Mouse (Mus musculus) testis, adult 2 months (tissue): ENCODE measurements around the gene Bclaf3. TPM values are rescaled to one million over a fixed set of nuclear protein-coding genes. Genes with fewer than 3 reads are reported as not detected.
A peak's percentile ranks its signal among the peaks of the same experiment; 100 is the strongest.

Experiments used
- H3K27ac ChIP-seq: fragments of 200-500 bp; 2 replicates; pipeline ENCODE4 v1.5.1; 2012; ENCODE audit warnings: low read depth, low read length; ENCODE audit not compliant: control insufficient read depth, insufficient read depth
- H3K27me3 ChIP-seq: fragments of 200-500 bp; 2 replicates; pipeline ENCODE4 v1.6.1; 2012; ENCODE audit warnings: mild to moderate bottlenecking, low read length, moderate library complexity; ENCODE audit not compliant: control insufficient read depth, insufficient read depth
- H3K36me3 ChIP-seq: fragments of 200-500 bp; 2 replicates; pipeline ENCODE4 v1.6.1; 2012; ENCODE audit warnings: mild to moderate bottlenecking, low read length; ENCODE audit not compliant: control insufficient read depth, insufficient read depth
- H3K4me1 ChIP-seq: fragments of 200-500 bp; 2 replicates; pipeline ENCODE4 v1.6.1; 2012; ENCODE audit warnings: low read length; ENCODE audit not compliant: control insufficient read depth, insufficient read depth
- H3K4me3 ChIP-seq: fragments of 200-500 bp; 2 replicates; pipeline ENCODE4 v1.5.1; 2012; ENCODE audit warnings: low read depth, mild to moderate bottlenecking, low read length, moderate library complexity, mixed read lengths; ENCODE audit not compliant: control insufficient read depth
- CTCF ChIP-seq: fragments of 200-500 bp; IDR thresholded peaks from 2 replicates; pipeline ENCODE4 v1.5.1; 2012; ENCODE audit warnings: low read depth, mild to moderate bottlenecking, inconsistent platforms, low read length, moderate library complexity; ENCODE audit not compliant: control insufficient read depth, insufficient read depth, insufficient replicate concordance
- POLR2A ChIP-seq: fragments of 200-500 bp; IDR thresholded peaks from 2 replicates; pipeline ENCODE4 v1.6.1; 2012; ENCODE audit warnings: low read depth, mild to moderate bottlenecking, inconsistent platforms, low read length, moderate library complexity; ENCODE audit not compliant: control insufficient read depth
- polyA plus RNA-seq: library from polyadenylated mRNA; depleted of rRNA; stranded (reverse); fragments of >200 nt; gene quantifications from 2 replicates; pipeline ENCODE4 v1.2.3, GENCODE M21; 2012; rRNA removed

The Bclaf3 gene
- polyA plus RNA-seq, 1 experiment = 1.8 TPM

DNA sequence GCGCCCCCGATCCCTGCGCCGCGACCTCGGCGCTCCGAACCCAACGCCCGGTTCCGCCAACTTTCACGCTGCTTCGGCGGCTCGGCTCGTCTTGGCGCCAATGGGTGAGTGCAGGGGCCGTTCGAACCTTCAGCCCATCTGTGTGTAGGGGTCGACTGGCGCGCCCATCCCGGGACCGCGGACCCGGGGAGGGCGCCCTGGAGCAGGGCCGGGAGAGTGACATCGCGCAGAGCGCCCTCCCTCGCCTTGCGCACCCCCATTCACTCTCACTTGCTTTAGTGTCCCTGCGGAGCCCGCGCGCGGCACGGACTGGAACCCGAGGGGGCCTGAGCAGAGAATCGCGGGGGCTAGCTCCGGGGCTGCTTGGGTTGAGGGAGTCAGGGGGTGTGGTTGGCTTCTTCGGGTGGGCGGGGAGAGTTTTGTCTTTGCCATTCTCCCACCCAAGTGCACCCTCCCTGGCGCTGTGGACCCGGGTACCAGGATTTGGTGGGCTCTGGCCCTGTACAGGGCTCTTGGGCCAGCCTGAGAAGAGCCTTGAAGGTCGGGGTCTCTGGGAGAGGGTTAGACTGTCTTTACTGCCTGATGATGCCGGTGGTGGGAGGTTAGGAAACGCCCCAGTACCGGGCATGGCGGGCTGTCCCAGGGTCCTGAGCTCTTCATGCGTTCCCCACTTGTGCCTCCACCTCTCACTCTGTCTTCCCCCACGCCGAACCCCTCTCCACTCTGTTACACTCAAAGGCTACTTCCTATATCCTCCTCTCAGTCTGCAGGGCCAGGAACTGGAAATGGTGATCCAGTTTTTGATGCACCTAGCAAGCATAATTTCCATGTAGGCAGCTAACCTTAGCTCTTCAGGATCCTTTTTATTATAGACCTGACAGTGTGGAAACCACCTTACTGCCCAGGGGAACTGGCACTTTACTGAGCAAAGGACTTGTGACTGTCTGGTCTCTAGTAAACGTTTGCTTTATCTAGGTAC lies 101.4 kb downstream of the Bclaf3 start:
- TF ChIP-seq POLR2A = no peak
- TF ChIP-seq CTCF = no peak
- H3K27me3 ChIP-seq = no peaks in the 10 kb centered on the region
- H3K27ac ChIP-seq = peak overlapping the region; percentile 36
- peak overlapping the region; percentile 87 for H3K4me3 ChIP-seq
- no peaks in the 10 kb centered on the region for H3K36me3 ChIP-seq
- peaks cover 3% of the 10 kb centered on the region; the same call in 1 of the 2 replicates for H3K4me1 ChIP-seq

DNA sequence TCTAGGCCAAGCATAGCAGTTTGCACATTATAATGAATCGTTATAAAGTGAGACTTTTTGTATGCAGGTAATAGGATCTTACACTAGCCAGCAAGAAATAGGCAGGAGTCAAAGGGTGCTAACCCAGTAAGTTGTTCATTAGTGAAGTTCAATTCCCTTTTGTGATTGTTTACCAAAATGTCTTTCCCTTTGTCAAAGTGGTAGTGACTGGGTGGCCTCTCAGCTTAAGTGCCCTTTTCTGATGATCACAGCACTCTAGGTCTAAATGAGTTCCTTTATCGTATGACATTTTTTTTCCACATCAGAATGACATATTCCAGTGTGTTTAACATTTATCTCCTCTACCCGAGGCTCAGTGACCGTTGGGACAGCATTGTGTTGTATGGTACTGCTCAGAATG lies 102.1 kb downstream of the Bclaf3 start:
- H3K4me3 ChIP-seq = no peak overlapping the region
- no peak overlapping the region for H3K27ac ChIP-seq
- peaks cover 3% of the 10 kb centered on the region; the same call in 1 of the 2 replicates for H3K4me1 ChIP-seq
- no peaks in the 10 kb centered on the region for H3K36me3 ChIP-seq
- TF ChIP-seq CTCF (no peak), POLR2A (no peak)
- H3K27me3 ChIP-seq = no peaks in the 10 kb centered on the region

DNA sequence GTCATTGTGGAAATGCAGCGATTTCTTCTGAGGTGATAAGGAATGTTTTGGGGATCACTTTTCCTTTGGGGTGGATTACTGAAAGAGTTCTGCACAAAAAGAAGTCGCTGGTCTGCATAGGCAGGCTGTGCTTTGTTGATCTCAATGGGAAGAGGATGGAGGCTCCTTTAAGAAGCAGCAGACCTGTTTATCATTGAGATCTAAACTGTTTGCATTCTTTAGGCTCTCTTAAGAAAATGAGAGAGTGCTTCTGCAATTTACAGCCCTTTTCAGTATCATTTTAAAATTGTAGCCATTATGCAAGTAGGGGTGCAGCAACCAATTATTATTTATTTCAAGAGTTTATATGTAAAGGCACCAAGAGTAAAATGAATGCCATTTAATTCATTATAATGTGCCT lies 102.7 kb downstream of the Bclaf3 start:
- Histone ChIP-seq H3K27me3 (no peaks in the 10 kb centered on the region), H3K36me3 (no peaks in the 10 kb centered on the region), H3K4me1 (peaks cover 3% of the 10 kb centered on the region; the same call in 1 of the 2 replicates)

DNA sequence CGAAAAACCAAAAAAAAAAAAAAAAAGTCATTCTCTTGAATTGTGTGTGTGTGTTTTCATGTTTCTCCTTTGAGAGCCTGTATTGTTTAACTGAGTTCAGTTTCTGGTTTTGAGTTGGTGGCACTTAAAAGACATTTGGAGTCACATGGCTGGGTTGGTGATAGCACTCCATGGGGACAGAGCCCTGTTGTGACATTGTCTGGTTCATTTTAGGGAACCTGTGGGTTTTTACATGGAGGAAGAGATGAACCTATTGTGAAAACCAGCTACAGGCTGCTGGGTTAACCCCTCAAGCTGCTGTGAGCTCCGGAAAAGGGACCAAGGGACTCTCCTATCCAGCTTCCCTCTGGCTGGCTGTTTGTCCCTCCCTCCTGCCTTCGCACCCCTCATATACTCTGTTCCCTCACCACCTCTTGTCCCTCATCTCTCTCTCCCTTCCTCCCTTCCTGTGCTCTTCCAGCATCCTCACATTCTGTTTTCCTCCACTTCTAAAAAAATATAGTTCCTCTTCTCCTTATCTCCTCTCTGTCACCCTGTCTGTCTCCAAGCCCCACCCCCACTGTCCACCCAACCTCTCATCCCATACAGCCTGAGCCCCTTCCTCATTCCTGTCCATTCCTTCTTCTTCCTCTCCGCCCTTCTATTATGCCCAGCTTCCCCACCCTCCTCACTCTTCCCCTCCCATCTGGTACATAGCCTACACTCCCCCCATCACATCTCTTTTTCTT lies 112.2 kb downstream of the Bclaf3 start:
- Histone ChIP-seq H3K27me3 (no peaks in the 10 kb centered on the region), H3K4me1 (no peaks in the 10 kb centered on the region), H3K27ac (no peak overlapping the region), H3K36me3 (no peaks in the 10 kb centered on the region), H3K4me3 (no peak overlapping the region)
- TF ChIP-seq POLR2A (no peak), CTCF (no peak)

More for the DNA sequence above, 102.7 kb downstream of the Bclaf3 start:
- Histone ChIP-seq H3K4me3 (no peak overlapping the region), H3K27ac (no peak overlapping the region)
- no peak for TF ChIP-seq POLR2A
- no peak for TF ChIP-seq CTCF

DNA sequence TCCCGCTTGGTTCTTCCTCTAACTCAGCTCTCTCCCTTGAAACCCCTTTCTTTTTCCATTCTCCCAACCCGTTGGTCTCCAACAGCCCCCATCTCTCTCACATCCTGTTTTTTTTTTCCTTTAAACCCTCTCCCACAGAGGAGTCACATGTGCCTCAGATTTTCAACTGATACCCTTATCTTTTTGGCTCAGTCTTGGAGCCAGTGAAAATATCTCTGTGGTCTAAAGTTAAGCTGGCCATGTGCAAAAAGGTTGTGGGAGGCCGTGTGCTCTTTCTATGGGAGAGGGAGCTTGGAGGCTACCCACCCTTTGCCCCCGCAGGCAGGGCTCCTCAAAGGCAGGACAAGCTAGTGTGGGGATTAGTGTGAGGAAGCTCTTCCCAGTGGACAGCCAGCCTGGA lies 113.5 kb downstream of the Bclaf3 start:
- Histone ChIP-seq H3K36me3 (no peaks in the 10 kb centered on the region), H3K27ac (no peak overlapping the region), H3K4me1 (no peaks in the 10 kb centered on the region), H3K4me3 (no peak overlapping the region), H3K27me3 (no peaks in the 10 kb centered on the region)
- TF ChIP-seq POLR2A (no peak), CTCF (no peak)

Other genes with a start within 250 kb of the Bclaf3 start
- gene Eif1ax, start 154.5 kb upstream of the Bclaf3 start, polyA plus RNA-seq = 48.4 and 62.9 TPM in 2 replicates
- gene Map7d2, start 112.1 kb upstream of the Bclaf3 start, polyA plus RNA-seq = 0.78 and 0.99 TPM in 2 replicates
- 68.0 and 74.8 TPM in 2 replicates for gene Sh3kbp1, start 100.6 kb downstream of the Bclaf3 start, polyA plus RNA-seq